Mouse (Mus musculus): ENCODE data around the gene 1700020D05Rik. TPM values are rescaled to one million over a fixed set of nuclear protein-coding genes. Genes with fewer than 3 reads are reported as not detected.

1700020D05Rik gene
- 0.18 TPM in 1 of 2 replicates, not detected in the other for polyA plus RNA-seq (2014; fragmentation: Nextera tagmentation; extraction: Ambion mirVana)

- no peak within 1 kb of the TSS for H3K4me3 ChIP-seq (ENCODE audit: low read depth, low read length)
- H3K9ac ChIP-seq: no peak within 1 kb of the TSS
- H3K4me1 ChIP-seq (ENCODE audit: insufficient read depth): no peaks in the 10 kb centered on the region
- no peaks in the 10 kb centered on the region for H3K27me3 ChIP-seq (ENCODE audit: insufficient read depth, low read length)
- H3K36me3 ChIP-seq (ENCODE audit: insufficient read depth): no peaks in the 10 kb centered on the region
- H3K9me3 ChIP-seq (ENCODE audit: low read depth, low read length): no peaks in the 10 kb centered on the region
- no peak for ATAC-seq (ENCODE audit: insufficient read depth)
- no peak within 1 kb of the TSS for H3K4me2 ChIP-seq
- H3K27ac ChIP-seq (ENCODE audit: low read depth): no peak within 1 kb of the TSS
- WGBS: 52% methylated on average over 17 of the region's 17 CpGs
- no peak for DNase-seq
- no peak for TF ChIP-seq CTCF (IDR thresholded peaks at IDR 0.05; ENCODE audit: low read depth)
These were observed at the start of gene 1700020D05Rik for GRCm38 (mm10) chr19:5503687-5504086. 1700020D05Rik (minus strand) TSS chr19:5503787.

GRCm38 (mm10) chr19:5547471-5548056 lies 44.0 kb upstream of the 1700020D05Rik start:
- H3K9me3 ChIP-seq (ENCODE audit: low read depth, low read length): no peaks in the 10 kb centered on the region
- H3K4me3 ChIP-seq (ENCODE audit: low read depth, low read length): no peak overlapping the region
- ATAC-seq (ENCODE audit: insufficient read depth) (0 out of 2 replicates have a peak, but pooled peaks have one; percentile 44), DNase-seq (peak; percentile 73)
- TF ChIP-seq CTCF (IDR thresholded peaks at IDR 0.05; ENCODE audit: low read depth): no peak
- WGBS: 38% methylated on average over 4 of the region's 4 CpGs
- no peaks in the 10 kb centered on the region for H3K27me3 ChIP-seq (ENCODE audit: insufficient read depth, low read length)
- H3K4me2 ChIP-seq: no peak overlapping the region
- no peak overlapping the region; the same call in 1 of the 2 replicates for H3K9ac ChIP-seq
- no peaks in the 10 kb centered on the region for H3K36me3 ChIP-seq (ENCODE audit: insufficient read depth)
- peak overlapping the region; percentile 45; the same call in 1 of the 2 replicates for H3K27ac ChIP-seq (ENCODE audit: low read depth)
- H3K4me1 ChIP-seq (ENCODE audit: insufficient read depth): peaks cover 7% of the 10 kb centered on the region; the same call in 1 of the 2 replicates

GRCm38 (mm10) chr19:5544031-5544430 lies 40.4 kb upstream of the 1700020D05Rik start:
- H3K4me2 ChIP-seq: no peak overlapping the region
- H3K9ac ChIP-seq: 0 out of 2 replicates have a peak overlapping the region, but pooled peaks have one; percentile 7
- H3K36me3 ChIP-seq (ENCODE audit: insufficient read depth): no peaks in the 10 kb centered on the region
- H3K27ac ChIP-seq (ENCODE audit: low read depth): no peak overlapping the region
- no peaks in the 10 kb centered on the region for H3K27me3 ChIP-seq (ENCODE audit: insufficient read depth, low read length)
- no peak overlapping the region for H3K4me3 ChIP-seq (ENCODE audit: low read depth, low read length)
- peaks cover 7% of the 10 kb centered on the region; the same call in 1 of the 2 replicates for H3K4me1 ChIP-seq (ENCODE audit: insufficient read depth)
- no peak for TF ChIP-seq CTCF (IDR thresholded peaks at IDR 0.05; ENCODE audit: low read depth)
- DNase-seq (no peak), ATAC-seq (ENCODE audit: insufficient read depth) (no peak)
- no peaks in the 10 kb centered on the region for H3K9me3 ChIP-seq (ENCODE audit: low read depth, low read length)
- WGBS: 39% methylated on average over 11 of the region's 11 CpGs

GRCm38 (mm10) chr19:5543362-5543761 lies 39.8 kb upstream of the 1700020D05Rik start:
- peaks cover 7% of the 10 kb centered on the region; the same call in 1 of the 2 replicates for H3K4me1 ChIP-seq (ENCODE audit: insufficient read depth)
- no peaks in the 10 kb centered on the region for H3K9me3 ChIP-seq (ENCODE audit: low read depth, low read length)
- H3K4me3 ChIP-seq (ENCODE audit: low read depth, low read length): no peak overlapping the region
- no peak overlapping the region for H3K9ac ChIP-seq
- no peak for DNase-seq
- no peak overlapping the region for H3K4me2 ChIP-seq
- H3K36me3 ChIP-seq (ENCODE audit: insufficient read depth): no peaks in the 10 kb centered on the region
- no peak for ATAC-seq (ENCODE audit: insufficient read depth)
- no peak for TF ChIP-seq CTCF (IDR thresholded peaks at IDR 0.05; ENCODE audit: low read depth)
- H3K27me3 ChIP-seq (ENCODE audit: insufficient read depth, low read length): no peaks in the 10 kb centered on the region
- H3K27ac ChIP-seq (ENCODE audit: low read depth): no peak overlapping the region
- 80% methylated on average over 9 of the region's 9 CpGs for WGBS

- Histone ChIP-seq H3K27ac (ENCODE audit: low read depth) (no peak overlapping the region), H3K4me2 (no peak overlapping the region), H3K27me3 (ENCODE audit: insufficient read depth, low read length) (no peaks in the 10 kb centered on the region), H3K4me1 (ENCODE audit: insufficient read depth) (no peaks in the 10 kb centered on the region), H3K9me3 (ENCODE audit: low read depth, low read length) (no peaks in the 10 kb centered on the region), H3K9ac (no peak overlapping the region), H3K36me3 (ENCODE audit: insufficient read depth) (no peaks in the 10 kb centered on the region), H3K4me3 (ENCODE audit: low read depth, low read length) (no peak overlapping the region)
- DNase-seq (no peak), ATAC-seq (ENCODE audit: insufficient read depth) (no peak)
- WGBS: 68% methylated on average over 8 of the region's 8 CpGs
- no peak for TF ChIP-seq CTCF (IDR thresholded peaks at IDR 0.05; ENCODE audit: low read depth)
These were observed 35.2 kb upstream of the 1700020D05Rik start for GRCm38 (mm10) chr19:5538786-5539185.

- no peaks in the 10 kb centered on the region for H3K36me3 ChIP-seq (ENCODE audit: insufficient read depth)
- H3K4me2 ChIP-seq: no peak overlapping the region
- H3K4me3 ChIP-seq (ENCODE audit: low read depth, low read length): no peak overlapping the region
- ATAC-seq (ENCODE audit: insufficient read depth): no peak
- H3K9ac ChIP-seq: no peak overlapping the region
- TF ChIP-seq CTCF (IDR thresholded peaks at IDR 0.05; ENCODE audit: low read depth): no peak
- no peaks in the 10 kb centered on the region for H3K9me3 ChIP-seq (ENCODE audit: low read depth, low read length)
- H3K27me3 ChIP-seq (ENCODE audit: insufficient read depth, low read length): no peaks in the 10 kb centered on the region
- 52% methylated on average over 8 of the region's 8 CpGs for WGBS
- DNase-seq: no peak
- H3K27ac ChIP-seq (ENCODE audit: low read depth): no peak overlapping the region
- H3K4me1 ChIP-seq (ENCODE audit: insufficient read depth): 0 out of 2 replicates have a peak, but pooled peaks cover 5% of the 10 kb centered on the region
These were observed 28.9 kb upstream of the 1700020D05Rik start for GRCm38 (mm10) chr19:5532520-5532919.

GRCm38 (mm10) chr19:5530138-5530524 lies 26.5 kb upstream of the 1700020D05Rik start:
- Histone ChIP-seq H3K4me1 (ENCODE audit: insufficient read depth) (0 out of 2 replicates have a peak, but pooled peaks cover 5% of the 10 kb centered on the region), H3K27me3 (ENCODE audit: insufficient read depth, low read length) (no peaks in the 10 kb centered on the region), H3K9ac (no peak overlapping the region), H3K9me3 (ENCODE audit: low read depth, low read length) (no peaks in the 10 kb centered on the region), H3K4me3 (ENCODE audit: low read depth, low read length) (no peak overlapping the region), H3K4me2 (peak overlapping the region; percentile 61; the same call in 1 of the 2 replicates), H3K27ac (ENCODE audit: low read depth) (no peak overlapping the region), H3K36me3 (ENCODE audit: insufficient read depth) (no peaks in the 10 kb centered on the region)
- WGBS: 54% methylated on average over 7 of the region's 7 CpGs
- no peak for TF ChIP-seq CTCF (IDR thresholded peaks at IDR 0.05; ENCODE audit: low read depth)
- ATAC-seq (ENCODE audit: insufficient read depth): no peak
- no peak for DNase-seq

Data from lung, embryonic 14.5 days (tissue).